Mouse (Mus musculus) forebrain, embryonic 12.5 days (tissue): ENCODE results near the gene Fermt3. TPM values are rescaled to one million over a fixed set of nuclear protein-coding genes. Genes with fewer than 3 reads are reported as not detected.

ENCODE experiments used
- ATAC-seq: fragments of 200-750 bp; cut with Nextera tagmentation; 2 replicates; pipeline ENCODE4 v1.8.0; 2017; ENCODE audit warnings: moderate TSS enrichment; ENCODE audit not compliant: low FRiP score
- H3K27ac ChIP-seq: fragments of 300-500 bp; sonication (generic); 2 replicates; pipeline ENCODE4 v1.5.1; 2016; ENCODE audit warnings: mild to moderate bottlenecking
- H3K27me3 ChIP-seq: fragments of 300-500 bp; sonication (generic); 2 replicates; pipeline ENCODE4 v1.6.1; 2016; ENCODE audit warnings: mild to moderate bottlenecking
- H3K36me3 ChIP-seq: fragments of 300-500 bp; sonication (generic); replicated peaks from 2 replicates; pipeline ENCODE4 v1.6.1; 2016; ENCODE audit warnings: mild to moderate bottlenecking
- H3K4me1 ChIP-seq: fragments of 300-500 bp; sonication (generic); 2 replicates; pipeline ENCODE4 v1.6.1; 2016
- H3K4me2 ChIP-seq: fragments of 300-500 bp; sonication (generic); 2 replicates; pipeline ENCODE4 v1.6.1; 2016; ENCODE audit warnings: mild to moderate bottlenecking, moderate library complexity
- H3K4me3 ChIP-seq: fragments of 300-500 bp; sonication (generic); replicated peaks from 2 replicates; pipeline ENCODE4 v1.5.1; 2016; ENCODE audit warnings: mild to moderate bottlenecking
- H3K9ac ChIP-seq: fragments of 300-500 bp; sonication (generic); 2 replicates; pipeline ENCODE4 v1.6.1; 2016; ENCODE audit warnings: mild to moderate bottlenecking
- H3K9me3 ChIP-seq: fragments of 300-500 bp; sonication (generic); 2 replicates; pipeline ENCODE4 v1.6.1; 2016
- WGBS: fragments of 180-500 bp; shearing (Covaris S2); methylation state at CpG from one replicate; pipeline ENCODE4 v1.1.7; 2016; 5-methylcytosine and 5-hydroxymethylcytosine counted together
- polyA plus RNA-seq: library from polyadenylated mRNA; unstranded; fragments of >200 nt; fragmentation: Nextera tagmentation; extraction: Ambion mirVana; gene quantifications from 2 replicates; pipeline ENCODE4 v1.2.1, GENCODE M21; 2016

Gene Fermt3
- polyA plus RNA-seq, 1 experiment from 2014 or later = 5.1 TPM

DNA sequence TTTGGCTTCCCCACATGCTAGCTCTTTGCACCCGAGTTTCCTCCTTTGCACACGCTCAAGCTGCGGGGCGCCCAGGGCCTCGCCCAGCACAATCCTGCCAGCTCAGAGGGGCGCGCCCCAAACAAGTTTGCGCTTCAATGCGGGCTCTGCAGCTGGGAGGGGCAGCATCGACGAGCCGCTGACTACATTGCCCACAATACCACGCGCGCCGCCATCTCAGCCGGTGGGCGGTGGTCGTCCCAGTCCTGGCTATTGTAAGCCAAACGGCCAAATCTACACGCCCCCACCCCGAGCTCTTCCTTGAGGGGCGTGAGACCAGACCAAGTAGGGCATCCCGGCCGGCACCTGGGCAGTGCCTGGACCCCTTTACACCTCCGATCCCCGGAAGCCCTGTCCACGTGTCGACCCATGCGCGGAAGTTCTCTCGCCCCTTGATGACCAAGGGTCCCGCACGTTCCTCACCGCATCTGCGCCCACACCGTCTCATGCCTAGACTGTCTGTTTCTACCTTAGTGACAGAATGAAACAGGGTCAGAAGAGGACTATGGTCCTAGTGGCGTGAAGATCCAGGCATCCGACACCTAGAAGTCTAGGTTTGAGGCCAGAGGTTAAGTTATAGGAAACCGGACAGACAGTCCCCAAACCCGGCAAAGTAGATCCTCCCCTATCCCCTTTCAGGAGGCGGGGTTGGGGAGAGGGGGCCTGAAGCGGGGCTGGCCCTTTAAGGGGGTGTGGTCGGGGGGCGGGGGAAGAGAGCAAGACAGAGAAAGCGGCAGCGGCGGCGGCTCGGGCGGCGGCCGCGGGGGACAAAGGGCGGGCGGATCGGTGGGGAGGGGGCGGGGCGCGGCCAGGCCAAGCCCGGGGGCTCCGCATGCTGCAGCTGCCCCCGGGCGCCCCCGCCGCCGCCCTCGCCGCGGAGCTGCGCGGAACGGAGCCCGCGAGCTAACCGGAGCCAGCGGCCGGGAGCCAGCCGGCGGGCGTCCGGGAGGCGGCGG is 44.8 kb downstream of the Fermt3 start, which contains the start of gene Ppp1r14b:
Gene Ppp1r14b (plus strand): TSS at position 758 of the 995 bp plus-strand sequence.
- H3K4me1 ChIP-seq = peaks cover 62% of the 10 kb centered on the region

DNA sequence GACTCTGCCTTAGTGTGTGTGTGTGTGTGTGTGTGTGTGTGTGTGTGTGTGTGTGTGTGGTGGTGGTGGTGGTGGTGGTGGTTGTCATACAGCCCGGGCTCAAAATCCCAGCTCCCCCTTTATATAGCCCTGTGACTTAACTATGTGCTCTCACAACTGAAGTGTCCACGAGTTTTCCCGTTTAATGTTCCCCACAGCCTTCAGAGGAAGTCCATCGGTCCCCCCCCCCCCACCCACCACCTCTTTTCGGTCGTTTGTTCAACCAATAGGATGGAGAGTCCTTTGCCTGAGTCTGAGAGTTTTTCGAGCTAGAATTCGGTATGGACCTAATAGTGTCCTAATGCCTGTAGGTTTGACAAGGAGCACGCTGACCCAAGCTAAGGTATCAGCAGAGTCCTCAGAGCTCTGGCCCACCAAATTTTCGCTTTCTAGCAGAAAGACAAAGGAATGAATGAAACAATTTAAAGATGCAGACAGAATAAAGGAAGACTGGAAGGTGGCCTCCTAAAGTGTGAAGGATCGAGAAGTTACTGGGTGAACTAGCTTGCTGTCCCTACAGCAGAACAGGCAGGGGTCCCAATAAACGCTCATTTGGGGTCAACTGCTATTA is 45.6 kb downstream of the Fermt3 start:
- Histone ChIP-seq H3K27me3 (peaks cover 35% of the 10 kb centered on the region), H3K36me3 (peaks cover 22% of the 10 kb centered on the region), H3K4me3 (peak overlapping the region; percentile 84), H3K27ac (peak overlapping the region; percentile 93; the same call in 1 of the 2 replicates), H3K4me1 (peaks cover 62% of the 10 kb centered on the region), H3K4me2 (peak overlapping the region; percentile 93), H3K9ac (peak overlapping the region; percentile 90), H3K9me3 (no peaks in the 10 kb centered on the region)
- 32% methylated on average over 12 of the region's 12 CpGs for WGBS
- no peak for ATAC-seq

More for the DNA sequence above, 44.8 kb downstream of the Fermt3 start, which contains the start of gene Ppp1r14b:
- Histone ChIP-seq H3K4me3 (peak within 1 kb of the TSS; percentile 84), H3K9me3 (no peaks in the 10 kb centered on the region), H3K9ac (peak within 1 kb of the TSS; percentile 90), H3K27me3 (peaks cover 26% of the 10 kb centered on the region), H3K27ac (peak within 1 kb of the TSS; percentile 93), H3K4me2 (peak within 1 kb of the TSS; percentile 93), H3K36me3 (peaks cover 22% of the 10 kb centered on the region)
- ATAC-seq = peak; percentile 74
- WGBS = under 1% methylated on average over 65 of the region's 84 CpGs

DNA sequence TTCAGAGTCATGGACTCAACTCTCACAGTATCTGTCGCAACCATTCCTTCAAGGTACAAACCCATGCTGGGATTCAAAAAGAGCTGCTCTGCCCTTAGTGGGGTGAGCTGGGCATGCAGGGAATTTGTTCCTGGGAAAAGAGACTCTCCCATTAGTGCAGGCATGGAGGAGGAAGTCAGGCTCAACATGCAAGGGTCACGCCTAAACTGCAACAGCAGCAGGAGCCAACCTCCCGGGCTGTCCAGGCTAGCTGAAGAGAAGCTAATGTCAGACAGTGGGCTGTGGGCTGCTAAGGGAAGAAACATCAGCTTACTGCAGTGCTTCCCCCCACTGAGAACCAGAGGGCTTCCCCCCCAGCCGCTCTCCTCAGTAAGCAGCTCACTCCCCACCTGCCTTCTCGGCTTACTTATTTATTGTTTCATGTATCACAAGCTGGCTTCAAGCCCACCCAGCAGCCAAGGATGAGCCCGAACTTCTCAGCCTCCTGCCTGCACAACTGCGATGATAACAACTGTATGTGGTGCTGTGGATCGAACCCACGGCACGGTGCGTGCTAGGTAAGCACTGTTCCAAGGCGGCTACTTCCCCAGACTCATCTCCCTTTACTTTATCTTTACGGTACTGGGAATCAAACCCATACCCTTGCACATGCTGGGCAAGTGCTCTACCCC is 46.9 kb downstream of the Fermt3 start:
- WGBS = 79% methylated on average over 13 of the region's 13 CpGs
- no peak for ATAC-seq
- H3K4me2 ChIP-seq = no peak overlapping the region
- no peak overlapping the region for H3K9ac ChIP-seq
- no peaks in the 10 kb centered on the region for H3K9me3 ChIP-seq
- no peak overlapping the region for H3K4me3 ChIP-seq
- peaks cover 46% of the 10 kb centered on the region for H3K27me3 ChIP-seq
- peaks cover 52% of the 10 kb centered on the region for H3K4me1 ChIP-seq
- H3K27ac ChIP-seq = no peak overlapping the region
- H3K36me3 ChIP-seq = peaks cover 9% of the 10 kb centered on the region

DNA sequence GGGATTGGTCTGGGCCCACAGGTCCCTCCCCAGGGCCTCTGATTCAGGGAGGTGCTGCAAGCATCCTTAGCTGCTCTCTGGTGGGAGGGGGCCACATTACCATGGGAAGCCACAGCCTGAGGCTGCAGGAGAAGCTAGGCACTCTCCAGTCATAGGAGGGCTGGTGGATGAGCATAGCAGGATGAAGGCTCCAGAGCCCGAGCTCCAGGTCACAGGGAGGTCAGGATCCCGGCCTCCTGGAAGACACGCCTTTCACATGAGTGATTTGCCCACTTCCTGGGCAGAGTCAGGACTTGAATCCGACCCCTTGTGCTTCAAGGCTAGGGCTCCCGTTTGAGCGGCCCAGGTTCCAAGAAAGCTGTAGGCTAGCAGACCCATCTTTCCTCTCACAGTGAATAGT is 47.6 kb downstream of the Fermt3 start:
- Histone ChIP-seq H3K9me3 (no peaks in the 10 kb centered on the region), H3K9ac (no peak overlapping the region), H3K36me3 (peaks cover 4% of the 10 kb centered on the region; the same call in 1 of the 2 replicates), H3K27ac (no peak overlapping the region), H3K4me1 (peaks cover 44% of the 10 kb centered on the region), H3K4me3 (no peak overlapping the region), H3K4me2 (no peak overlapping the region), H3K27me3 (peaks cover 46% of the 10 kb centered on the region)
- ATAC-seq = no peak
- WGBS = 53% methylated on average over 6 of the region's 6 CpGs

DNA sequence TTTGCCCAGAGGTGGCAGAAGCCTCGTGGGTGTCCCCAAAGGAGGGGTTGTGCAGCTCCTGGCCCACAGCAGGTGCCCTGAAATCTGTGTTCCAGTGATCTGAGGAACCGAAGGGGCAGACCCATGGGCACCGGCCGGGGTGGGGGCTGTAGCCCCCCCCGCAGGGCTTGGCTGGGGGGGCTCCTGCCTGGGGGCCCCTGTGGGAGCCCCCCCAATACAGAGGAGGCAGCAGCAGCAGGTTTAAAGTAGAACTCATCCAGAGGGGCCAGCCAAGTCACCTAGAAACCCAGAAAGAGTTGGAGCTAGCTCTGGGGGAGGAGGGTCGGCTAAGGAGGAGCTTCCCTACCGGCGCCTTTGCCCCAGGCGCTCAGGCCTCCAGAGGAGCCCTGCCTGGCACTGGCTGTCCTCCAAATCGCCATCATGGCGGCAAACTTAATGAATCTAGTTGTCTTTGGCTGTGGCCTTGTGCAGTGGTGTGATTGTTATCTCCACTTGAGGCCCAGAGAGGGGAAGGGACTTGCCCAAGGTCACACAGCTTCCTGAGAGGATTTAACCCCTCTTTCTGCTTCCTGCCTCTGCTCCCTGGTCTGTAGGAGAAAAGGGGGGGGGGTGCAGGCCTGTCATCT is 48.7 kb downstream of the Fermt3 start:
- H3K9ac ChIP-seq = peak overlapping the region; percentile 44
- no peaks in the 10 kb centered on the region for H3K36me3 ChIP-seq
- peaks cover 46% of the 10 kb centered on the region for H3K27me3 ChIP-seq
- 13% methylated on average over 11 of the region's 11 CpGs for WGBS
- H3K9me3 ChIP-seq = no peaks in the 10 kb centered on the region
- no peak overlapping the region for H3K4me3 ChIP-seq
- peaks cover 34% of the 10 kb centered on the region for H3K4me1 ChIP-seq
- ATAC-seq = no peak
- peak overlapping the region; percentile 56; the same call in 1 of the 2 replicates for H3K27ac ChIP-seq
- H3K4me2 ChIP-seq = peak overlapping the region; percentile 57

DNA sequence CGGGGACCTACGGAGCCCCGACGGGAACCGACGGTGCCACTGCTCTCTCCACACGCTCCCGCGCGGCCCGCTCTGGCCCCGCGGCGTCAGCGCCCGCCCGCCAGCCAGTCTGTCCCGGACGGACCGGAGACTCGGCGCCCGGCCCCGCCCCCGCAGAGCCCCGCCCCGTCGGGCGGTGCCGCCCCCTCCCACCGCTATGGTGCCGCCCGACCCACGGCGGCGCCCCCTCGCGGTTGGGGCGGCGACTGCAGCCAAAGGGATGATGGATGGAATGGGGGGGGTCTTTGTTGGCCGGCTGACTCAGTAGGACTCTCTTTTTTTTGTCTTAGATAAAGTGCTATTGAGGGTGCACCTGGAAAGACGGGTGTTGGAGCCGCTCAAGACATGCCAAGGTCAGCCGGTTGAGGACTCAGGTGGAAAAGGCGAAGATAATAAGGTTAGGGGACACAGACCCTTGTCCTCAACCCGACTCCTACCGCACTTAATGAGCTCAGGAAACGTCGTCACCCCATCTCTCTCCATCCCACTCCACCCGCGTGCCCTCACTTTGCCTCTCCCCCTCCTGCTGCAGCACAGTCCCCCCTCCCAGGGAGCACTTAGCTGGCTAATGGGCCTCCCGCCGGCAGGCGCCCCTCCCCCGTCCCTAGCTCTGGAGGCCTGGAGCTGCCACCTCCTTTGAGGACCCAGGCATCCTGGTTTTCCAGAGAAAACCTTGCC is 49.4 kb downstream of the Fermt3 start:
- peaks cover 46% of the 10 kb centered on the region for H3K27me3 ChIP-seq
- H3K4me2 ChIP-seq = peak overlapping the region; percentile 57
- 0 out of 2 replicates have a peak overlapping the region, but pooled peaks have one; percentile 56 for H3K27ac ChIP-seq
- peak; percentile 15 for ATAC-seq
- H3K9ac ChIP-seq = peak overlapping the region; percentile 53
- H3K9me3 ChIP-seq = no peaks in the 10 kb centered on the region
- peaks cover 34% of the 10 kb centered on the region for H3K4me1 ChIP-seq
- WGBS = under 1% methylated on average over 43 of the region's 55 CpGs
- H3K4me3 ChIP-seq = peak overlapping the region; percentile 48
- 0 out of 2 replicates have a peak, but pooled peaks cover 3% of the 10 kb centered on the region for H3K36me3 ChIP-seq

DNA sequence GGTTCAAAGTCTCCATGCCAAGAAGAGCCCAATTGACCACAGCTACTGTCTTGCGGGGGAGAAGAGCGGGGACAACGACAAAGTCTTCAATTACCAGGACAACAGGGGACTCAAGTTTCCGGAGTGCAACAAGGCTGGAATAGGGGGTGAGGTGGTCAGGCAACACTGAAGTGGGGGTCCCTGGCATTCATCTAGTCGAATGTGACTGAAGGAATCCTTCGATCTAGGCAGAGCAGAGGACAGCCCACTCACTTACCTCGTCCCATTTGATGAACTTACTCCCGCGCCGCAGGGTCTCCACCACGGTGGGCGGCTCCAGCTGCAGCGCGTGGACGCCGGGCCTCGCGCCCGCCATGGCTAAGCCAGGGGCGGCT is 50.0 kb downstream of the Fermt3 start:
- Histone ChIP-seq H3K9ac (peak overlapping the region; percentile 53), H3K4me1 (peaks cover 34% of the 10 kb centered on the region)
- no peak; the same call in 1 of the 2 replicates for ATAC-seq

DNA sequence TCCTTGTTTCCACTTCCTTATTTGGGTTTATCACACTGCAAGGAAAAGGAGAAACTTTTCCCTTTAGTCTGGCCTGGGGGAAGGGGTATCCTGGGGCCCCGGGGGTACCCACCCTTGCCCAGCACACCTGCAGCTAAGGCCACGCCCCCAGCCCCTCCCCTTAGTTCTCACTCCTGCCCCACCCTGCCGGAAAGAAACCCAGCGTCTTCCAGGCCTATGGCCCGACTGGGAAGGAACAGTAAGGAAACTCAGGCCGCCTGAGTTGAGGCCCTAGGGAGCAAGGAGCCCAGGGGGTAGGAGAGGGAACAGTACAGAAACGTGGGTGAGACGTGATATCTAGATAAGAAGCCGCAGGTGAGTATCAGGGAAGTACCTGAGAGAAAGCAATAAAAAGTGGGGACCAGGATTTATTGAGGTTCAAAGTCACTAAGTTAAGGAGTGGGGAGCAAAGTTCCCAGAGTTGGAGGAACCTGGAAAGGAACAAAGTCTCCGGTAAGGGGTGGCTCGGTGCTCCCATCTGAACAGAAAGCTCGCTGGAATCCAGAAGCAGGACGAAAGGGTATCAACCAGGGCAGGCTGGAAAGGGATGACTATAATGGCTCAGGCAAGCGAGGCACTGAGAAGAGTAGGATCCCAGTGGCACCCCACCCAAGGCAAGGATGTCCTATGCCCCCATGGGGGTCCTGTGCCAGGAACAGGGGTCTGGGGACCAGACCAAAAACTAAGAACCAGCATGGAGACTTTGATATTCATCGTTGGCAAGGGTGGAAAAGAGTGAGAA is 50.6 kb downstream of the Fermt3 start:
- ATAC-seq = no peak
- H3K4me2 ChIP-seq = peak overlapping the region; percentile 57
- peaks cover 46% of the 10 kb centered on the region for H3K27me3 ChIP-seq
- WGBS = 14% methylated on average over 15 of the region's 15 CpGs
- H3K27ac ChIP-seq = no peak overlapping the region
- H3K4me1 ChIP-seq = peaks cover 29% of the 10 kb centered on the region
- 0 out of 2 replicates have a peak, but pooled peaks cover 10% of the 10 kb centered on the region for H3K36me3 ChIP-seq
- H3K9ac ChIP-seq = peak overlapping the region; percentile 25; the same call in 1 of the 2 replicates
- no peaks in the 10 kb centered on the region for H3K9me3 ChIP-seq
- H3K4me3 ChIP-seq = peak overlapping the region; percentile 48

More for the DNA sequence above, 50.0 kb downstream of the Fermt3 start:
- peaks cover 46% of the 10 kb centered on the region for H3K27me3 ChIP-seq
- H3K4me3 ChIP-seq = peak overlapping the region; percentile 48
- peak overlapping the region; percentile 57 for H3K4me2 ChIP-seq
- under 1% methylated on average over 20 of the region's 20 CpGs for WGBS
- no peaks in the 10 kb centered on the region for H3K9me3 ChIP-seq
- H3K27ac ChIP-seq = no peak overlapping the region
- 0 out of 2 replicates have a peak, but pooled peaks cover 6% of the 10 kb centered on the region for H3K36me3 ChIP-seq

DNA sequence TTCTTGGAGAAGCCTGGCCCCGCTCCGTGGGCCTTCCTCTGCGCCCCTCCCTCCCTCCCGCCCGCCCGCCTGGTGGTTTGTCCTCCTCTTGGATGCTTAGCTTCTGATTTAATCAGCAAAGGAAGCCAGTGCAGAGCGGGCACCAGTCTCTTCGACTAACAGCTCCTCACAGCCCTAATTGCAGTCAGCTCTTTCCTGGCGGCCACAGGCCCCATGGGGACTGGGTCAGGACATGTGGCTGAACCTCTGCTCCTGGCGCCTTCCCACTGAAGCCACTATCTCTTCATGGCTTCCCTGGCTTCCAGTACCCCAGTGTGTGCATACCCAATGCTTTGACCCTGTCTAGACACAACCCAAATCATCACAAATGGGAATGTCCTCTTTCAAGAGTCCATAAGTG is 62.8 kb downstream of the Fermt3 start:
- Histone ChIP-seq H3K4me2 (no peak overlapping the region), H3K36me3 (peaks cover 38% of the 10 kb centered on the region), H3K27me3 (no peaks in the 10 kb centered on the region), H3K4me1 (peaks cover 11% of the 10 kb centered on the region), H3K4me3 (no peak overlapping the region), H3K9me3 (no peaks in the 10 kb centered on the region), H3K27ac (no peak overlapping the region), H3K9ac (no peak overlapping the region)
- no peak for ATAC-seq
- 80% methylated on average over 9 of the region's 10 CpGs for WGBS

DNA sequence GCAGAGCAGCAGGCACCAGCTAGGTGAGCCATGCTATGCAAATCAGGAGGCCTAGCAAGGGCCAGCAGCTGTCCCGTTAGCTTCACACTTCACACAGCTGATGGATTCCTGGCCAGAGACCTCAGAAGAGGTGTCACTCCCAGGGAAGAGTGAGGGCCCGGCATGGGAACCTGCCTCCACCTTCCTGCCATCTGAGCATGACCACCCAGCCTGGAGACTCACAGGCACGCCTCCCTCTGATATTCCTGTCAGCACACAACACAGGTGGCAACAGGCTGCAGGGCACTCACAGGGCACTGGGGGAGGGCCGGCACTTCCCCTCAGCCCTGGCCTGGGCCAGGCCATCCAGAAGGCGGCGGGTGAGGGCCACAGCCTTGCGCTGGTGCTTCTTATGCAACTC is 63.8 kb downstream of the Fermt3 start:
- Histone ChIP-seq H3K4me1 (peaks cover 11% of the 10 kb centered on the region), H3K4me3 (no peak overlapping the region), H3K27me3 (no peaks in the 10 kb centered on the region), H3K36me3 (peaks cover 38% of the 10 kb centered on the region), H3K9ac (no peak overlapping the region), H3K9me3 (no peaks in the 10 kb centered on the region), H3K27ac (no peak overlapping the region), H3K4me2 (no peak overlapping the region)
- ATAC-seq = no peak
- 89% methylated on average over 7 of the region's 7 CpGs for WGBS
